Mouse (Mus musculus) kidney, adult 2 months (tissue): ENCODE measurements around the gene Fam57a.

ENCODE experiments used
- CTCF ChIP-seq: fragments of 200-500 bp; conservative IDR thresholded peaks from 2 replicates; pipeline ENCODE4 v1.5.1; 2011; ENCODE audit warnings: low read depth, mild to moderate bottlenecking, control low read depth, low read length, moderate library complexity, mixed read lengths; ENCODE audit not compliant: insufficient read depth, insufficient read length
- POLR2A ChIP-seq: fragments of 200-500 bp; IDR thresholded peaks from one replicate; pipeline ENCODE4 v1.6.1; 2011; ENCODE audit warnings: low read depth, low read length, control low read depth

- TF ChIP-seq CTCF = no peak
- TF ChIP-seq POLR2A = no peak
Observed at GRCm38 (mm10) chr11:76168976-76169375, 10.5 kb upstream of the Fam57a start.
